Mouse (Mus musculus): ENCODE measurements around the gene Olfr732. TPM values are rescaled to one million over a fixed set of nuclear protein-coding genes. Genes with fewer than 3 reads are reported as not detected.

The Olfr732 gene
- not detected in 2 replicates for total RNA-seq (2017)

- ATAC-seq (replicated peaks in 1 of 2; ENCODE audit: insufficient read depth in 1 of 2, low FRiP score in 2 of 2, low TSS enrichment in 1 of 2, low read depth in 1 of 2, poor library complexity in 2 of 2, severe bottlenecking in 2 of 2) = no peak
These were observed at the start of gene Olfr732 for GRCm38 (mm10) chr14:50284106-50284505. Gene Olfr732 (minus strand): TSS chr14:50284206.

GRCm38 (mm10) chr14:50326661-50327060 lies 42.7 kb upstream of the Olfr732 start, which contains the start of gene Olfr734:
Gene Olfr734 (minus strand): TSS chr14:50326761.
- no peak for ATAC-seq (replicated peaks in 1 of 2; ENCODE audit: insufficient read depth in 1 of 2, low FRiP score in 2 of 2, low TSS enrichment in 1 of 2, low read depth in 1 of 2, poor library complexity in 2 of 2, severe bottlenecking in 2 of 2)

GRCm38 (mm10) chr14:50301422-50301821 lies 17.4 kb upstream of the Olfr732 start, which contains the start of gene Olfr733:
Gene Olfr733 (minus strand): TSS chr14:50301522.
- no peak for ATAC-seq (replicated peaks in 1 of 2; ENCODE audit: insufficient read depth in 1 of 2, low FRiP score in 2 of 2, low TSS enrichment in 1 of 2, low read depth in 1 of 2, poor library complexity in 2 of 2, severe bottlenecking in 2 of 2)

- no peak for ATAC-seq (replicated peaks in 1 of 2; ENCODE audit: insufficient read depth in 1 of 2, low FRiP score in 2 of 2, low TSS enrichment in 1 of 2, low read depth in 1 of 2, poor library complexity in 2 of 2, severe bottlenecking in 2 of 2)
These were observed 42.2 kb downstream of the Olfr732 start, which contains the start of gene Olfr731 for GRCm38 (mm10) chr14:50241766-50242165. Gene Olfr731 (minus strand): TSS chr14:50241866.

Other genes with a start within 250 kb of the Olfr732 start
- gene Olfr725, start 243.8 kb downstream of the Olfr732 start, total RNA-seq (2017) = not detected in 2 replicates
- not detected in 2 replicates for gene Olfr726, start 193.3 kb downstream of the Olfr732 start, total RNA-seq (2017)
- not detected in 2 replicates for gene Olfr727, start 161.0 kb downstream of the Olfr732 start, total RNA-seq (2017)
- not detected in 2 replicates for gene Olfr728, start 141.5 kb downstream of the Olfr732 start, total RNA-seq (2017)
- gene Olfr729, start 131.3 kb downstream of the Olfr732 start, total RNA-seq (2017) = not detected in 2 replicates
- not detected in 2 replicates for gene Olfr730, start 96.0 kb downstream of the Olfr732 start, total RNA-seq (2017)
- gene Olfr731, start 42.3 kb downstream of the Olfr732 start, total RNA-seq (2017) = not detected in 2 replicates
- gene Olfr733, start 17.3 kb upstream of the Olfr732 start, total RNA-seq (2017) = not detected in 2 replicates
- gene Olfr734, start 42.6 kb upstream of the Olfr732 start, total RNA-seq (2017) = not detected in 2 replicates
- not detected in 2 replicates for gene Olfr735, start 64.7 kb upstream of the Olfr732 start, total RNA-seq (2017)
- not detected in 2 replicates for gene Tlr11, start 73.7 kb upstream of the Olfr732 start, total RNA-seq (2017)
- not detected in 2 replicates for gene Olfr736, start 97.0 kb upstream of the Olfr732 start, total RNA-seq (2017)
- gene Olfr738, start 123.4 kb upstream of the Olfr732 start, total RNA-seq (2017) = not detected in 2 replicates
- not detected in 2 replicates for gene Olfr739, start 134.4 kb upstream of the Olfr732 start, total RNA-seq (2017)
- not detected in 2 replicates for gene Olfr740, start 161.3 kb upstream of the Olfr732 start, total RNA-seq (2017)
- not detected in 2 replicates for gene Olfr741, start 188.5 kb upstream of the Olfr732 start, total RNA-seq (2017)
- not detected in 2 replicates for gene Olfr742, start 219.4 kb upstream of the Olfr732 start, total RNA-seq (2017)
- not detected in 2 replicates for gene Olfr743, start 237.6 kb upstream of the Olfr732 start, total RNA-seq (2017)

All from hematopoietic stem cell, adult 5-6 weeks (primary cell).